Mouse (Mus musculus): Measurements from ENCODE around the gene Snrnp40.

Snrnp40 gene

GRCm38 (mm10) chr4:130379181-130379580 lies 19.2 kb downstream of the Snrnp40 start:
- no peak for DNase-seq (ENCODE audit: low read depth, low spot score)

- no peak for DNase-seq (ENCODE audit: low read depth, low spot score)
These were observed 20.5 kb downstream of the Snrnp40 start for GRCm38 (mm10) chr4:130380418-130380817.

GRCm38 (mm10) chr4:130387256-130387655 lies 27.3 kb downstream of the Snrnp40 start:
- DNase-seq (ENCODE audit: low read depth, low spot score) = no peak

DNA sequence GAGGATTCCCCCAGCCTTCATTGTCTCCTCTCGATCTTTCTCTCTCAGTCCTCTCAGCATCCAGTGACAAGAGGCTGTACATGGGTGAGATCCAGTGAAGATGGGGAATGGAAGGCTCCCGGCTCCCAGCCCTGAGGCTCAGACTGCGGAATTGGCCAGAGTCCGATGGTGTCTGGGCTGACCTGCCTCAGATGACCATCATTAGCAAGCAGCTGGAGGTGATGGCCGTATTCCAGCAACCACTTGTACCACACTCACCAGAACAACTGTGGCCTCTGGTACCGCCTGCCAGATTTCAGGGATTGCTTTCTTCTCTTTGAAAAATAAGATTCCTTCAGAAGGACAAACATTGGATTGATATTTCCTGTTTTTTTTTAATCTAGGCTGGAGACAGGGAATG lies 29.6 kb downstream of the Snrnp40 start:
- DNase-seq (ENCODE audit: low read depth, low spot score) = no peak

GRCm38 (mm10) chr4:130389927-130390326 lies 30.0 kb downstream of the Snrnp40 start:
- DNase-seq (ENCODE audit: low read depth, low spot score) = no peak

GRCm38 (mm10) chr4:130391265-130391664 lies 31.3 kb downstream of the Snrnp40 start:
- peak; percentile 34 for DNase-seq (ENCODE audit: low read depth, low spot score)
